Mouse (Mus musculus) gastrocnemius, adult 18-20 months (tissue): ENCODE results near the gene Krt75. TPM values are rescaled to one million over a fixed set of nuclear protein-coding genes. Genes with fewer than 3 reads are reported as not detected.

ENCODE experiments used
- DNase-seq: peaks from one replicate; pipeline ENCODE4 v3.0.0; 2021; ENCODE audit warnings: low spot score
- long read RNA-seq, 2 experiments: library from polyadenylated mRNA; stranded (forward); transcript quantifications; one replicate each; pipeline ENCODE4 v2.0.0; 2021
- total RNA-seq, 2 experiments: library from RNA; stranded (reverse); gene quantifications; 2 replicates each; pipeline ENCODE4 v1.2.3; 2021

The Krt75 gene
- not detected for total RNA-seq
- long read RNA-seq, experiment 1, result 0 reads
- long read RNA-seq, experiment 2, result 0 reads

GRCm38 (mm10) chr15:101573796-101574345, at the start of gene Krt75:
Krt75 (minus strand) TSS chr15:101573904.
- no peak for DNase-seq

GRCm38 (mm10) chr15:101599123-101599522, 25.4 kb upstream of the Krt75 start:
- DNase-seq, result no peak

- no peak for DNase-seq
Measured at GRCm38 (mm10) chr15:101588216-101588615, 14.5 kb upstream of the Krt75 start.

DNA sequence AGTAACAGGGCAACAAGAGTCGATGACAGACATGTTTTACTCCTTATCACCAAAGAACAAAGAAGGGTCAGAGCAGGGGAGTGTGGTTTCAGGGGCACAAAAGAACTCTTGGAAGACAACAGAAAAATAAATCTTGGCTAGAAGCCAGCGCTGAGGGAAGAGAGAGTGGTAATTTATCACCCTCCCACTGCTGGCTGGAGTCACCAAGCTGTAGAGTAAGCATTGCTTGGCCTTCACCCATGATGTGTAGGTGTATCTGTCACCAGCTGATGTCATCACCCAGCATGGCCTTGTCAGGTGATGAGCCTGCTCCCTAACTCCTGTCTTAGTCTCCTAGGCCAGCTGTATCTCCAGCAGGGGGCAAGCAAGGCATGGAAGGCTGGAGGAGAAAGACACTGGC, 10.8 kb upstream of the Krt75 start:
- DNase-seq, result no peak

DNA sequence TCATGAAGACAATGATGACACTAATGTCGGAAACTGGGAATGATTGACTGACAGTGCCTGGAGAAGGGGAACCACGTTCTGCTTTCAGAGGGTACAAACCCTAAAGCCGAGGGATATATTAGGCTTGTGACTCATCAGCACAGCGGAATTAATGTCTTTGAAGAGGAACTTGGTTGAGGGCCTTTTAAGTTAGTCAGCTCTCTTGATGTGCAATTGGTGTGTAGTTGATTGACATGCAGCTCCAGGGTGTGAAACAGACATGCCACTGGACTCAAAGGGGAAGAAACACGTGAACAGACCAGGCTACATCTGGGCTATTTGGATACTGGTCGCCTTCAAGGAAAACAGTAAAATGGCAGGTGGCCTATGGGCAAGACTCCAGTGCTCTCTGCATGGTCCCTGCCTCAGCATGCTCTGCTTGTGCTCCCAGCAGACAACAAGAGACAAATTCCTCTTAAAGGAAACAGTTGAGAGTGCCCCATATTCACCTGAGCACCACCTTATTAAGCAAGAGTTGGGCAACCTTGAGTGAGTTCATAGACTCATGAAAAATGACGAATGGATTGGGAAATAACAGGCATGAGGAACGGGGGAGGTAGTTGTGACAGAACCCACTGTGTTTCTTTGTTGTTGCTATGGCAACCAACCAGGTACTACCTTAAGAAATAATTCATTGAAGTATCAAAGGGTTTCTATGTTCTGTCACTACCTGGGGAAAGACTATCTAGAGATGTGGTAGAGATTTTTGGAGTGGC, 9.7 kb upstream of the Krt75 start:
- no peak for DNase-seq

- DNase-seq, result no peak
Measured at GRCm38 (mm10) chr15:101581701-101582100, 8.0 kb upstream of the Krt75 start.

- DNase-seq, result no peak
Measured at GRCm38 (mm10) chr15:101575506-101575905, 1.8 kb upstream of the Krt75 start.

DNA sequence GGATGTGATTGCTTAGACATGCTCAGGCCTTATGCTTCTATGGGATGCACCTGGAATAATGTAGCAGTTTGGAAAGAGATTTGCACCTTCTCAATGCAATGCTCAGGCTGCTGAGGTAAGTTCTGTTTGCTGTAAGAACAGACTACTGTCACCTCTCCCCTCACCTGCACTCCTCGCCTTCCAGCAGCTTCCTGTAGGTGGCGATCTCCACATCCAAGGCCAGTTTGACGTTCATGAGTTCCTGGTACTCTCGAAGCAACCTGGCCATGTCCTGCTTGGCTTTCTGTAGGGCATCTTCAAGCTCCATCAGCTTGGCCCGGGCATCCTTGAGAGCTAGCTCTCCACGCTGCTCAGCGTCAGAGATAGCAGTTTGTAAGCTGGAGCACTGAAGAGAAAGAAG, 5.9 kb downstream of the Krt75 start:
- DNase-seq, result no peak

- no peak for DNase-seq
Measured at GRCm38 (mm10) chr15:101562850-101563249, 10.9 kb downstream of the Krt75 start, which contains the start of gene Krt90. Krt90 (minus strand) TSS chr15:101562950.

- no peak for DNase-seq
Measured at GRCm38 (mm10) chr15:101558034-101558646, 15.6 kb downstream of the Krt75 start.

- no peak for DNase-seq
Measured at GRCm38 (mm10) chr15:101553169-101553568, 20.5 kb downstream of the Krt75 start.

- DNase-seq, result no peak
Measured at GRCm38 (mm10) chr15:101552188-101552587, 21.5 kb downstream of the Krt75 start.

DNA sequence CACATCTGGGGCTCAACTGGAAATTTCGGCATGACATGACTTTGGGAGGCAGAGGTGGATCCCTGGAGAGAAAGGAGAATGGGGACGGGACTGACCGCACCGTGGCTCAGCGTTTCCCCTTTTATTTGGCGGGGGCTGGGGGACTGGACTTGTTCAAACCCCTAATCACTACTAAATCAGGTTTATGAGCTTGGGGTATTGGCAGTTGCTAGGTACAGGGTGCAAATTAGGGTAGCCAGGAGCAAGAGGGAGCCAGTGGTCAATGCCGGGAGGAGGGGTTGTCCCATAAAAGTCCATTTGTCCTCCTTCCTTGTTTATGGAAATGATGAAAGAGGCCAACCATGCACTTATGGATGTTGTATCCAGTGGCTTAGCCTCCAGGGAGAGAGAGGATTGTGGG, 23.1 kb downstream of the Krt75 start, which contains the start of gene Krt82:
Gene Krt82, minus strand, starts transcription at position 101 of the 400 bp plus-strand sequence.
- DNase-seq, result no peak

DNA sequence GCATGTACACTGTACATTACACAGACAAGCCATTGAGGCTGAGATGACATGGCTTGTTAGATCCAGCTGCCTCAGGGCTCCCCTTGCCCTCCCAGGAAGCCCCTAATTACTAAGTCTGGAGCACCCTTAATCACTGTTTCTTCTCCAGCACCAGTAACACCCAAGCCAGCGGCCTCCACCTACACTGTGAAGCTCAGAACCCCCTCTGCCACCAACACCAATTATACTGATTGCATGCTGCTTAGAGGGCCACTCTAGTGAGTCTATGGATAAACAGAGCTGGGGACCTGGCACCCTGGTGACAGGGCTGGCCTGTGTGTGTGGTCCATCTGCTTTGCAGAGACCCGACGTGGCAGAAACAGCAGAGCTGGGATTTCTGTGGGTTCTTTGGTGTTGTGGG, 29.2 kb downstream of the Krt75 start:
- no peak for DNase-seq

GRCm38 (mm10) chr15:101542543-101542942, 31.2 kb downstream of the Krt75 start:
- DNase-seq, result no peak

DNA sequence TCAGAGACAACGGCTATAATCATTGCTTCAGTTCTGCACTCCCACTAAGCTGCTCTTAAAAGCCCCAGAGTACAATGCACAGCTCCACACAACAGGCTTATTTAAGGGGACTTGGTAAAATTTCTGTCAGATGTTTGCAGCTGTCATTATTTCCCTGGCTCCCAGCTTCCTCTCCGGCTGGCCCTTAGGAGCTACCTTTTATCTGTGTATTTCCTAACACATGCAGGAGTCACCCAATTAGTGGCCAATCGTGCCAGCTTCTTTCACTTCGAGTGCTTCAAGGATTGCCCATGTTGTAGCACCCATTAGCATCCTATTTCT, 35.2 kb downstream of the Krt75 start:
- no peak for DNase-seq

DNA sequence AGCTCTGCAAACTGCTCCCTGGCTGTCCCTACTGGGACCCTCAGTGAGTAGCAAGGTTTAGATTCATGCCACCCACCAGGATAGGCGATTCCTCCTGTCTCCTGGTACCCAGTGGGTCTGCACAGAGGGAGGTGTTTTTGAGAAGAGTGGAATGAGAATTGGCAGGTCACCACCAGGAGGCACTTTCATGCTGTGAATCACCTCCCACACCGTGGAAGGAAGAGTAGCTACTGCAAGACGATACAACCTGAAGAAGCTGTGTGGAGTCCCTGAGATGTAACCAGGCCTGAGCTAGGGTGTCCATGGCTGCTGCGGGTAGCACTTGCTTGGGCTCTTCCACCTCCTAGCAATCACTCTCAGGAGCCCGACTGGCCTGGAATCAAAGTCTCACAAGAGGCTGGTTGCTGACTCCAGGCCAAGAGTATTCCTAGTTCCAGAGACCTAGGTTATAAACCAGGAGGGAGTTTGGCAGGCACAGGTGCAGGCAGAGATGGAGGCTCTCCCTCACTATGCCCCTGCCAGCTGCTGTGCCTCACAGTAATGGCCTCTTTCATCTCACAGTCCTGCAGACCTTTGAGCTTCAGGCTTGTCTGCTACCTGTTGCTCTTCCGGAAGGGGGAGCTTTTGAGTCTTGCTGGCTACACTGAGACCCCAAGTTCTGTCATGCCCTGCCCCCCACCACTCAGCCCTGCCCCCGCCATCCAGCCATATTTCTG, 35.7 kb downstream of the Krt75 start:
- DNase-seq, result no peak

- no peak for DNase-seq
Measured at GRCm38 (mm10) chr15:101536054-101536850, 37.5 kb downstream of the Krt75 start.

- DNase-seq, result no peak
Measured at GRCm38 (mm10) chr15:101532720-101533119, 41.0 kb downstream of the Krt75 start, which contains the start of gene Krt84. Krt84 (minus strand) TSS chr15:101532820.

GRCm38 (mm10) chr15:101522556-101523232, 51.0 kb downstream of the Krt75 start:
- no peak for DNase-seq

- peak; percentile 69 for DNase-seq
Measured at GRCm38 (mm10) chr15:101519792-101520191, 53.9 kb downstream of the Krt75 start.
